In genomic region chrX:9222412-9223221, GRCm38 (mm10) we compare ENCODE assay signal across 16 mouse cellular contexts. TPM values are rescaled to one million over a fixed set of nuclear protein-coding genes. Genes with fewer than 3 reads are reported as not detected.
DNase-seq lines count a peak whose midpoint lies in the region; ATAC-seq and TF ChIP-seq lines count a peak whose summit lies in the region.
"Had no signal": no experiment of that assay in that cellular context is flagged by ENCODE, and none has a peak within 500 bp of the region (broad histone marks: within the 10 kb centered on the region; RNA-seq: fewer than 3 reads in every experiment).

No protein-coding gene starts in this region.

- no peak overlapping the region for H3K9ac ChIP-seq in stomach, postnatal 0 days (ENCODE audit: low read length)
- no peak overlapping the region for H3K9ac ChIP-seq in hindbrain, embryonic 14.5 days
- H3K9ac ChIP-seq: forebrain, embryonic 15.5 days; intestine, embryonic 15.5 days; lung, embryonic 14.5 days had no signal

- DNase-seq in adrenal gland, adult 2 months: peak; percentile 46
- no peak for DNase-seq in adrenal gland, adult 18-20 months (ENCODE audit: low spot score in 2 of 2)
- peak; percentile 11 for DNase-seq in lung, postnatal 25 days (ENCODE audit: low spot score)
- no peak for DNase-seq in lung, adult 2 months
- DNase-seq in fibroblast of lung, adult 2 months (ENCODE audit: low read depth): peak; percentile 63
- DNase-seq in stomach, postnatal 0 days (ENCODE audit: low spot score): peak; percentile 52
- DNase-seq in retina, embryonic 14.5 days (ENCODE audit: low spot score): no peak
- no peak for DNase-seq in hindbrain, embryonic 14.5 days (ENCODE audit: low spot score)
- DNase-seq: cerebellum, adult 11 months; lung, embryonic 14.5 days; midbrain, embryonic 14.5 days; right cerebral cortex, postnatal 4 days had no signal

- H3K9me3 ChIP-seq in stomach, postnatal 0 days (ENCODE audit: control insufficient read depth, low read length): no peaks in the 10 kb centered on the region
- H3K9me3 ChIP-seq in hindbrain, embryonic 14.5 days (ENCODE audit: control insufficient read depth, low read length): no peaks in the 10 kb centered on the region
- H3K9me3 ChIP-seq: forebrain, embryonic 15.5 days; intestine, embryonic 15.5 days had no signal

- ATAC-seq in stomach, postnatal 0 days (ENCODE audit: low FRiP score, low TSS enrichment): peak; percentile 98
- ATAC-seq in hindbrain, embryonic 14.5 days (ENCODE audit: low FRiP score): no peak
- ATAC-seq: forebrain, embryonic 15.5 days; intestine, embryonic 15.5 days had no signal

- no peak for TF ChIP-seq POLR2A in lung, adult 2 months (IDR thresholded peaks at IDR 0.05; ENCODE audit: borderline replicate concordance, extremely low read depth, low read depth, low read length)

- no peaks in the 10 kb centered on the region for H3K4me1 ChIP-seq in lung, adult 2 months (ENCODE audit: control insufficient read depth, insufficient read depth, low read length)
- no peaks in the 10 kb centered on the region for H3K4me1 ChIP-seq in stomach, postnatal 0 days (replicated peaks; ENCODE audit: control insufficient read depth, insufficient read depth)
- no peaks in the 10 kb centered on the region for H3K4me1 ChIP-seq in hindbrain, embryonic 14.5 days (replicated peaks; ENCODE audit: control insufficient read depth, insufficient read depth, low read length)
- H3K4me1 ChIP-seq: forebrain, embryonic 15.5 days; intestine, embryonic 15.5 days had no signal

- H3K36me3 ChIP-seq in stomach, postnatal 0 days (ENCODE audit: control insufficient read depth, insufficient read depth, low read length): no peaks in the 10 kb centered on the region
- no peaks in the 10 kb centered on the region for H3K36me3 ChIP-seq in hindbrain, embryonic 14.5 days (replicated peaks; ENCODE audit: control insufficient read depth, insufficient read depth)
- H3K36me3 ChIP-seq: forebrain, embryonic 15.5 days; intestine, embryonic 15.5 days had no signal

- no peak overlapping the region for H3K4me3 ChIP-seq in lung, adult 2 months (replicated peaks; ENCODE audit: extremely low read depth, low read depth, low read length)
- H3K4me3 ChIP-seq in stomach, postnatal 0 days (ENCODE audit: low read depth, low read length): no peak overlapping the region
- no peak overlapping the region for H3K4me3 ChIP-seq in hindbrain, embryonic 14.5 days (replicated peaks; ENCODE audit: low read length)
- H3K4me3 ChIP-seq: forebrain, embryonic 15.5 days; intestine, embryonic 15.5 days had no signal

- no peaks in the 10 kb centered on the region for H3K27me3 ChIP-seq in stomach, postnatal 0 days (ENCODE audit: control insufficient read depth, insufficient read depth, low read length)
- no peaks in the 10 kb centered on the region for H3K27me3 ChIP-seq in hindbrain, embryonic 14.5 days (ENCODE audit: control insufficient read depth, insufficient read depth, low read length)
- H3K27me3 ChIP-seq: forebrain, embryonic 15.5 days; intestine, embryonic 15.5 days had no signal

- TF ChIP-seq EP300 in stomach, postnatal 0 days (optimal IDR thresholded peaks at IDR 0.05): no peak

- 74% methylated on average over 3 of the region's 3 CpGs for WGBS in lung, adult 2 months
- 51% methylated on average over 3 of the region's 3 CpGs for WGBS in stomach, postnatal 0 days
- WGBS in hindbrain, embryonic 14.5 days: 96% methylated on average over 3 of the region's 3 CpGs

- H3K27ac ChIP-seq in stomach, postnatal 0 days (replicated peaks): no peak overlapping the region
- no peak overlapping the region for H3K27ac ChIP-seq in hindbrain, embryonic 14.5 days
- H3K27ac ChIP-seq: forebrain, embryonic 15.5 days; intestine, embryonic 15.5 days had no signal

- TF ChIP-seq CTCF in lung, adult 2 months (IDR thresholded peaks at IDR 0.05; ENCODE audit: insufficient read depth, low read length): no peak
- no peak for TF ChIP-seq CTCF in stomach, postnatal 0 days (IDR thresholded peaks at IDR 0.05; ENCODE audit: low read depth)

- H3K4me2 ChIP-seq in stomach, postnatal 0 days (replicated peaks; ENCODE audit: low read depth): no peak overlapping the region
- H3K4me2 ChIP-seq in hindbrain, embryonic 14.5 days (replicated peaks): no peak overlapping the region
- H3K4me2 ChIP-seq: forebrain, embryonic 15.5 days; intestine, embryonic 15.5 days; lung, embryonic 14.5 days had no signal

RNA-seq across cellular contexts. Expression of gene Lancl3, which starts 22.9 kb away (rescaled TPM):
- total RNA-seq in adrenal gland, adult 2 months (2021): 1 to 10 TPM; 2.4 TPM
- 1.9 and 2.1 TPM in 2 replicates for polyA plus RNA-seq in adrenal gland, adult 2 months (2012; rRNA removed)
- 1 to 10 TPM; 3.9 to 5.6 TPM for total RNA-seq in adrenal gland, adult 18-20 months (2021)
- 0.27 and 0.28 TPM in 2 replicates for polyA plus RNA-seq in lung, adult 2 months (2012; rRNA removed)
- polyA plus RNA-seq in stomach, postnatal 0 days (2015; fragmentation: Nextera tagmentation; extraction: Ambion mirVana): 0.61 and 0.87 TPM in 2 replicates
- polyA plus RNA-seq in hindbrain, embryonic 14.5 days (2014; fragmentation: Nextera tagmentation; extraction: Ambion mirVana): 4.0 and 4.1 TPM in 2 replicates
- total RNA-seq: granulocyte monocyte progenitor cell, adult 5-6 weeks had no signal

RNA-seq across cellular contexts. Expression of gene Gm14862, which starts 34.1 kb away (rescaled TPM):
- not detected for total RNA-seq in adrenal gland, adult 2 months (2021)
- not detected in 2 replicates for polyA plus RNA-seq in adrenal gland, adult 2 months (2012; rRNA removed)
- not detected for total RNA-seq in adrenal gland, adult 18-20 months (2021)
- polyA plus RNA-seq in lung, adult 2 months (2012; rRNA removed): not detected in 2 replicates
- polyA plus RNA-seq in stomach, postnatal 0 days (2015; fragmentation: Nextera tagmentation; extraction: Ambion mirVana): 0.17 TPM in 1 of 2 replicates, not detected in the other
- not detected in 2 replicates for polyA plus RNA-seq in hindbrain, embryonic 14.5 days (2014; fragmentation: Nextera tagmentation; extraction: Ambion mirVana)
- total RNA-seq: granulocyte monocyte progenitor cell, adult 5-6 weeks had no signal
- polyA plus RNA-seq: forebrain, embryonic 15.5 days; intestine, embryonic 15.5 days; midbrain, embryonic 14.5 days; neural tube, embryonic 14.5 days had no signal

RNA-seq across cellular contexts. Expression of gene Xk, which starts 49.9 kb away (rescaled TPM):
- total RNA-seq in adrenal gland, adult 2 months (2021): 1 to 10 TPM; 1.7 to 1.9 TPM
- polyA plus RNA-seq in adrenal gland, adult 2 months (2012; rRNA removed): 0.62 and 0.66 TPM in 2 replicates
- 1 to 10 TPM; 2.1 TPM for total RNA-seq in adrenal gland, adult 18-20 months (2021)
- polyA plus RNA-seq in lung, adult 2 months (2012; rRNA removed): 0.67 and 0.90 TPM in 2 replicates
- polyA plus RNA-seq in stomach, postnatal 0 days (2015; fragmentation: Nextera tagmentation; extraction: Ambion mirVana): 2.0 and 2.5 TPM in 2 replicates
- polyA plus RNA-seq in hindbrain, embryonic 14.5 days (2014; fragmentation: Nextera tagmentation; extraction: Ambion mirVana): 7.0 and 7.2 TPM in 2 replicates

Comparison
In these comparisons a context has a peak if more than half of its experiments do, and no peak if none do; other contexts are left out.
1. DNase-seq: peak in adrenal gland, adult 2 months (single experiment), lung, postnatal 25 days (single experiment), fibroblast of lung, adult 2 months (single experiment) and stomach, postnatal 0 days (single experiment); none in adrenal gland, adult 18-20 months (0 of 2), lung, adult 2 months (single experiment), retina, embryonic 14.5 days (single experiment) and hindbrain, embryonic 14.5 days (single experiment).